Mouse (Mus musculus) heart, postnatal 0 days (tissue): Measurements from ENCODE around the gene Hoxa6. TPM values are rescaled to one million over a fixed set of nuclear protein-coding genes. Genes with fewer than 3 reads are reported as not detected.

Experiments used
- ATAC-seq: fragments of 200-750 bp; cut with Nextera tagmentation; 2 replicates; pipeline ENCODE4 v1.8.0; 2017; ENCODE audit warnings: low read depth, moderate number of reproducible peaks, moderate library complexity; ENCODE audit not compliant: insufficient read depth
- DNase-seq: peaks from one replicate; pipeline ENCODE4 v3.0.0-alpha.2; 2016; ENCODE audit warnings: low spot score
- H3K27ac ChIP-seq: fragments of 300-500 bp; sonication (generic); 2 replicates; pipeline ENCODE4 v1.5.1; 2014; ENCODE audit warnings: low read depth, mild to moderate bottlenecking
- H3K27me3 ChIP-seq: fragments of 300-500 bp; sonication (generic); 2 replicates; pipeline ENCODE4 v1.6.1; 2014; ENCODE audit warnings: low read length, mixed read lengths; ENCODE audit not compliant: control insufficient read depth, insufficient read depth
- H3K36me3 ChIP-seq: fragments of 300-500 bp; sonication (generic); replicated peaks from 2 replicates; pipeline ENCODE4 v1.6.1; 2014; ENCODE audit warnings: low read length, mixed read lengths; ENCODE audit not compliant: control insufficient read depth, insufficient read depth
- H3K4me1 ChIP-seq: fragments of 300-500 bp; sonication (generic); 2 replicates; pipeline ENCODE4 v1.6.1; 2014; ENCODE audit warnings: antibody characterized with exemption; ENCODE audit not compliant: control insufficient read depth, insufficient read depth
- H3K4me2 ChIP-seq: fragments of 300-500 bp; sonication (generic); 2 replicates; pipeline ENCODE4 v1.6.1; 2014; ENCODE audit warnings: low read depth, mild to moderate bottlenecking, low read length, moderate library complexity
- H3K4me3 ChIP-seq: fragments of 300-500 bp; sonication (generic); 2 replicates; pipeline ENCODE4 v1.5.1; 2014; ENCODE audit warnings: low read depth, low read length
- H3K9ac ChIP-seq: fragments of 300-500 bp; sonication (generic); replicated peaks from 2 replicates; pipeline ENCODE4 v1.6.1; 2014; ENCODE audit warnings: low read depth, low read length, mixed read lengths
- H3K9me3 ChIP-seq: fragments of 300-500 bp; sonication (generic); replicated peaks from 2 replicates; pipeline ENCODE4 v1.6.1; 2016; ENCODE audit warnings: low read length; ENCODE audit not compliant: control insufficient read depth
- CTCF ChIP-seq: IDR thresholded peaks from 2 replicates; pipeline ENCODE4 v1.5.1; 2016; ENCODE audit warnings: antibody characterized with exemption, control low read depth, low read depth
- EP300 ChIP-seq: IDR thresholded peaks from 2 replicates; pipeline ENCODE4 v1.6.1; 2016; ENCODE audit warnings: antibody characterized with exemption, low read depth
- WGBS: fragments of 180-500 bp; shearing (Covaris S2); extraction: QIAGEN DNeasy Blood & Tissue Kit; methylation state at CpG from one replicate; pipeline ENCODE4 v1.1.7; 2014; 5-methylcytosine and 5-hydroxymethylcytosine counted together
- polyA plus RNA-seq: library from polyadenylated mRNA; unstranded; fragments of >200 nt; fragmentation: Nextera tagmentation; extraction: Ambion mirVana; gene quantifications from 2 replicates; pipeline ENCODE4 v1.2.1, GENCODE M21; 2015
- total RNA-seq: library from RNA; depleted of rRNA; stranded (reverse); fragments of >200 nt; gene quantifications from 2 replicates; pipeline ENCODE4 v1.2.3, GENCODE M21; 2014; ENCODE audit warnings: low replicate concordance

Hoxa6 gene
- total and polyA plus RNA-seq, 2 experiments from 2014 or later: not detected

- H3K36me3 ChIP-seq: no peaks in the 10 kb centered on the region
- WGBS: 3% methylated on average over 28 of the region's 28 CpGs
- H3K4me1 ChIP-seq: no peaks in the 10 kb centered on the region
- H3K9me3 ChIP-seq: no peaks in the 10 kb centered on the region
- H3K27ac ChIP-seq: no peak overlapping the region
- DNase-seq (no peak), ATAC-seq (no peak)
- peak overlapping the region; percentile 39 for H3K4me3 ChIP-seq
- TF ChIP-seq EP300 (no peak), CTCF (no peak)
- H3K4me2 ChIP-seq: peak overlapping the region; percentile 51
- peaks cover 99% of the 10 kb centered on the region for H3K27me3 ChIP-seq
- no peak overlapping the region for H3K9ac ChIP-seq
Measured at GRCm38 (mm10) chr6:52165441-52166370, 42.8 kb downstream of the Hoxa6 start.

GRCm38 (mm10) chr6:52164626-52165440, 43.7 kb downstream of the Hoxa6 start, which contains the start of gene Hoxa2:
Hoxa2 (minus strand) TSS chr6:52164831.
- TF ChIP-seq EP300 (no peak), CTCF (no peak)
- H3K4me1 ChIP-seq: no peaks in the 10 kb centered on the region
- DNase-seq: no peak
- no peaks in the 10 kb centered on the region for H3K9me3 ChIP-seq
- peak within 1 kb of the TSS; percentile 39 for H3K4me3 ChIP-seq
- H3K36me3 ChIP-seq: no peaks in the 10 kb centered on the region
- H3K27ac ChIP-seq: peak within 1 kb of the TSS; percentile 62
- peak within 1 kb of the TSS; percentile 28; the same call in 1 of the 2 replicates for H3K9ac ChIP-seq
- WGBS: 3% methylated on average over 25 of the region's 25 CpGs
- no peak for ATAC-seq
- H3K4me2 ChIP-seq: peak within 1 kb of the TSS; percentile 51
- H3K27me3 ChIP-seq: peaks cover 99% of the 10 kb centered on the region

DNA sequence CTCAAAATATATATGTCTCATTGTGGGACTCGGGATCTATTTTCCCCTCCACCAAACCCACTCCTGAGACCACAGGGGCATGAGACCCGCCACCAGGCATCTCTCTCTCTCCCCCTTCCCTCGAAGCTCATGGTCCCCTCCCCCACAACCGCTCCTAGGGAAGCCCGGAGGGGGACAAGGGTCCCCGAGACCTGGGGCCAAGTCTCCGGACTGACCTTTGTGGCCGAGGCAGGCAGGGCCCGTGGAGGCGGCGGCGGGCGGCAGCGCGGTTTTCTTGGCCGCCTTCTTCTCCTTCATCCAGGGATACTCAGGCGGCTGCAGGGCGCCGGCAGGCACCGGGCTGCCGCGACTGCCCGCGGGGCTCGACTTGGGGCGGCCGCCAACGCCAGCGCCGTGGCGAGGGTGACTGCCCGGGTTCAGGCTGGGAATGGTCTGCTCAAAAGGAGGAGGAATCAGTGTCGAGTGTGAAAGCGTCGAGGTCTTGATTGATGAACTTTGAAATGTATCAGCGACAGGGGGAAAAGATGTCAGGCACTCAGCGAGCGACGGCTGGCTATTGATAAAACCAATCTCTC, 44.4 kb downstream of the Hoxa6 start:
- H3K9me3 ChIP-seq: no peaks in the 10 kb centered on the region
- H3K4me1 ChIP-seq: no peaks in the 10 kb centered on the region
- DNase-seq (no peak), ATAC-seq (no peak; the same call in 1 of the 2 replicates)
- WGBS: 2% methylated on average over 39 of the region's 39 CpGs
- peak overlapping the region; percentile 51 for H3K4me2 ChIP-seq
- H3K9ac ChIP-seq: peak overlapping the region; percentile 28; the same call in 1 of the 2 replicates
- no peaks in the 10 kb centered on the region for H3K36me3 ChIP-seq
- no peak for TF ChIP-seq CTCF
- peaks cover 99% of the 10 kb centered on the region for H3K27me3 ChIP-seq
- H3K4me3 ChIP-seq: peak overlapping the region; percentile 39
- H3K27ac ChIP-seq: peak overlapping the region; percentile 46

DNA sequence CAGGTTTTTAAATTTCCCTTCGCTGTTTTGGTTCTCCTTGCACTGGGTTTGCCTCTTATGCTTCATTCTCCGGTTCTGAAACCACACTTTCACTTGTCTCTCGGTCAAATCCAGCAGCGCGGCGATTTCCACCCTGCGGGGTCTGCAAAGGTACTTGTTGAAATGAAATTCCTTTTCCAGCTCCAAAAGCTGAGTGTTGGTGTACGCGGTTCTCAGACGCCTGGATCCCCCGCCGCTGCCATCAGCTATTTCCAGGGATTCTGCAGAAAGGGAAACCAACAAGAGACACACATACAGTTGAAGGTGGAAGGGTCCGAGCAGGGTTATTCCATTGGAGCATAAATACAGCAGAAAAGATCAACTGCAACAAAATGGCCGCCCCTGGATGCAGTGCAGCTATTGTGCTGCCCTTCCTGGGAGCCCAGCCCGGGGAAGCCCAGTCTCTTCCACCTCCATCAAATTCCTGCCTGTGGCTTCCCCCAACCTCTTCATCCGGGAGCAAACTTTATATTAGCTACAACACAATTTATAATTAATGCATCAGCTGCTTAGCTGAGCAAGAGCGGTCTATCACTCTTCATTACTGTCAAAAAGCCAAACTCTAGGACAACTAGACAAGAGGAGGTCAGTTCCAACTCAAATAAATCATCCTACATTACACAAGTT, 45.0 kb downstream of the Hoxa6 start:
- WGBS: 14% methylated on average over 17 of the region's 17 CpGs
- Histone ChIP-seq H3K9me3 (no peaks in the 10 kb centered on the region), H3K36me3 (no peaks in the 10 kb centered on the region), H3K4me1 (no peaks in the 10 kb centered on the region; the same call in 1 of the 2 replicates), H3K27ac (peak overlapping the region; percentile 62), H3K4me2 (peak overlapping the region; percentile 51), H3K9ac (no peak overlapping the region), H3K4me3 (peak overlapping the region; percentile 39), H3K27me3 (peaks cover 99% of the 10 kb centered on the region)
- TF ChIP-seq EP300: no peak
- TF ChIP-seq CTCF: no peak
- DNase-seq (no peak), ATAC-seq (no peak)
